Mouse (Mus musculus) cerebellum, adult 11 months (tissue): ENCODE data around the gene Gpank1.

ENCODE experiments used
- DNase-seq: peaks from one replicate; pipeline ENCODE4 v3.0.0; 2022

Gene Gpank1

GRCm38 (mm10) chr17:35162730-35163129 is 41.5 kb downstream of the Gpank1 start:
- DNase-seq: no peak

- DNase-seq: no peak
Measured at GRCm38 (mm10) chr17:35163326-35164081, 42.2 kb downstream of the Gpank1 start.

- peak; percentile 50 for DNase-seq
Measured at GRCm38 (mm10) chr17:35164218-35164567, 42.9 kb downstream of the Gpank1 start.

GRCm38 (mm10) chr17:35164568-35165450 is 43.6 kb downstream of the Gpank1 start, which contains the start of gene Prrc2a:
Prrc2a (minus strand) TSS chr17:35164897.
- DNase-seq: peak; percentile 99

GRCm38 (mm10) chr17:35165451-35166155 is 44.3 kb downstream of the Gpank1 start:
- no peak for DNase-seq

- peak; percentile 60 for DNase-seq
Measured at GRCm38 (mm10) chr17:35166352-35167035, 45.2 kb downstream of the Gpank1 start.

- DNase-seq: no peak
Measured at GRCm38 (mm10) chr17:35167794-35168193, 46.5 kb downstream of the Gpank1 start.

- no peak for DNase-seq
Measured at GRCm38 (mm10) chr17:35168541-35169207, 47.4 kb downstream of the Gpank1 start.

- DNase-seq: no peak
Measured at GRCm38 (mm10) chr17:35172445-35173234, 51.4 kb downstream of the Gpank1 start.

GRCm38 (mm10) chr17:35173329-35173728 is 52.1 kb downstream of the Gpank1 start:
- no peak for DNase-seq
